Comparison of ENCODE assay signal across 8 mouse cellular contexts in the genomic region with DNA sequence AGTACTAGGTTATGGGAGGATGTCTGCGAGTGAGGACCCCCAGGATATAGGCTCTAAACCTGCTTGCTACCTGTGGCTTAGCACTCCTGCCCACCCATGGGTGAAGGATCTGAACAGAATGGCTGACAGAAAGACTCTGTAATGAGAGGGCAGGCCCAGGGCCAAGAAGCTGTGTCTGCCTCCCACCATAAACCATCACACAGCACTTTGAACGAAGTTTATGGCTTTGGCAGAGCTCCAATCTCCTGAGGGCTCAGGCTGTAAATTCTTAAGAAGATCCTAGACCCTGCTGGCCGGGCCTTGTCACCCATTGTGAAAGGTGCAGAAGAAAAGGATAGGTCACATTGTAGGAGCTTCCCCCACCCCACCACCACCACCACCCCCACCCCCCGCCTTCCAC.
DNase-seq lines count a peak whose midpoint lies in the region; ATAC-seq lines count a peak whose summit lies in the region.

No protein-coding gene starts in this region.

- DNase-seq in cerebellum, postnatal 10 days = peak; percentile 57 to 59
- DNase-seq in cerebellum, adult 11-12 months = no peak
- DNase-seq in testis, postnatal 14 days (ENCODE audit: low spot score) = peak; percentile 18
- no peak for DNase-seq in testis, postnatal 10 days (ENCODE audit: low spot score)
- peak; percentile 25 to 39 for DNase-seq in kidney, postnatal 25 days
- no peak for DNase-seq in thymus, postnatal 4 days
- DNase-seq in adrenal gland, postnatal 25 days = no peak

- no peak for ATAC-seq in CD4-positive, CD25-positive, alpha-beta regulatory T cell, adult 4 months

Comparison
In these comparisons a context has a peak if more than half of its experiments do, and no peak if none do; other contexts are left out.
1. DNase-seq: peak in cerebellum, postnatal 10 days (2 of 2), testis, postnatal 14 days (single experiment) and kidney, postnatal 25 days (2 of 2); none in cerebellum, adult 11-12 months (single experiment), testis, postnatal 10 days (single experiment), thymus, postnatal 4 days (single experiment) and adrenal gland, postnatal 25 days (single experiment).